7 mouse cellular contexts compared by ENCODE assay signal in the genomic region with DNA sequence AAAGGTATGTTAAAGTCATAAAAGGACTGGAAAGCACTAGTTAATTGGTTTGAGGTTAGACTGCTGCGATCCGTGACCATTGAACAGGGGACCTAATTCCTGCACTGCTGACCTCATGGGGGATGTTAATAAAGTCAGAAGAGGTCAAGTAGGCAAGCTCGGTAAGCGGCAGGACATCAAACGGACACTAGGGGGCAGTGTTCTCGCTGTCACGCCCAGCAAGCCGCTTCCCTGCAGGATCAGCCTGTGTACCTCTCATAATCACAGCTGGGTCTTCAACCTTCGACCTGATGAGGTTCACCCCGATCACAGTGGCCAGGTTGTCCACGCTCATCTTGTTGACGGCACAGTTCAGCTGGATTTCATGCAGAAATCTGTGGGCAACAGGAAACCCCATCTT. TPM values are rescaled to one million over a fixed set of nuclear protein-coding genes. Genes with fewer than 3 reads are reported as not detected.
DNase-seq lines count a peak whose midpoint lies in the region; ATAC-seq and TF ChIP-seq lines count a peak whose summit lies in the region.

No protein-coding gene starts in this region.

- H3K9ac ChIP-seq in midbrain, embryonic 14.5 days (replicated peaks; ENCODE audit: low read length): no peak overlapping the region

- no peaks in the 10 kb centered on the region for H3K4me1 ChIP-seq in midbrain, embryonic 14.5 days (ENCODE audit: control insufficient read depth, insufficient read depth, low read length)
- H3K4me1 ChIP-seq in spleen, adult 2 months (ENCODE audit: control insufficient read depth, insufficient read depth, insufficient read length): no peaks in the 10 kb centered on the region

- WGBS in midbrain, embryonic 14.5 days: 7% methylated on average over 12 of the region's 12 CpGs
- WGBS in spleen, adult 2 months: 50% methylated on average over 12 of the region's 12 CpGs

- peak overlapping the region; percentile 38 for H3K4me2 ChIP-seq in midbrain, embryonic 14.5 days (ENCODE audit: low read length)

- no peaks in the 10 kb centered on the region for H3K9me3 ChIP-seq in midbrain, embryonic 14.5 days (ENCODE audit: control insufficient read depth, low read length)

- DNase-seq in adrenal gland, adult (ENCODE audit: inconsistent age in 2 of 2, low spot score in 1 of 2): peak; percentile 46 to 88
- DNase-seq in cerebellum, postnatal 36 days: peak; percentile 55 to 66
- peak; percentile 40 to 48 for DNase-seq in gastrocnemius, adult 8-10 months (ENCODE audit: low spot score in 2 of 2)
- DNase-seq in induced T-regulatory cell, adult 2 months (ENCODE audit: low read depth): peak; percentile 80
- DNase-seq in left cerebral cortex, postnatal 25 days (ENCODE audit: low spot score in 2 of 2): peak; percentile 37 to 56
- DNase-seq in midbrain, embryonic 14.5 days: peak; percentile 82
- peak; percentile 41 to 54 for DNase-seq in spleen, adult 2 months (ENCODE audit: low read depth in 1 of 2, low spot score in 2 of 2)

- TF ChIP-seq CTCF in spleen, adult 2 months (IDR thresholded peaks at IDR 0.05; ENCODE audit: extremely low read depth, insufficient read depth, insufficient read length, insufficient replicate concordance): peak; percentile 86

- intact Hi-C loops in left cerebral cortex, postnatal 25 days (cut with DNase I): loop anchor here (2.0 kb wide), 1 partner anchor 47 kb away; no protein-coding TSS in a partner anchor

- TF ChIP-seq POLR2A in spleen, adult 2 months (IDR thresholded peaks at IDR 0.05; ENCODE audit: low read depth, low read length): no peak

- no peak overlapping the region for H3K27ac ChIP-seq in midbrain, embryonic 14.5 days (replicated peaks; ENCODE audit: low read depth, low read length)
- H3K27ac ChIP-seq in spleen, adult 2 months (ENCODE audit: insufficient read depth, low read length): no peak overlapping the region

- ATAC-seq in midbrain, embryonic 14.5 days (ENCODE audit: low FRiP score, low TSS enrichment): no peak

- no peaks in the 10 kb centered on the region for H3K36me3 ChIP-seq in midbrain, embryonic 14.5 days (ENCODE audit: control insufficient read depth, insufficient read depth, low read length)
- peaks cover 71% of the 10 kb centered on the region for H3K36me3 ChIP-seq in spleen, adult 2 months (ENCODE audit: control insufficient read depth, insufficient read depth, low read length)

- H3K27me3 ChIP-seq in midbrain, embryonic 14.5 days (ENCODE audit: control insufficient read depth, insufficient read depth, low read length): no peaks in the 10 kb centered on the region
- H3K27me3 ChIP-seq in spleen, adult 2 months (ENCODE audit: control insufficient read depth, insufficient read depth, low read length): no peaks in the 10 kb centered on the region

- no peak overlapping the region for H3K4me3 ChIP-seq in midbrain, embryonic 14.5 days (replicated peaks; ENCODE audit: low read depth, low read length)
- no peak overlapping the region for H3K4me3 ChIP-seq in spleen, adult 2 months (ENCODE audit: extremely low read depth, insufficient read depth, insufficient read length)

RNA-seq across cellular contexts. Expression of gene Bmp10, which starts 37.4 kb away (rescaled TPM):
- not detected for total RNA-seq in gastrocnemius, adult 8-10 months (2022)
- total RNA-seq in left cerebral cortex, postnatal 25 days (2021): not detected
- not detected in 2 replicates for polyA plus RNA-seq in midbrain, embryonic 14.5 days (2014; fragmentation: Nextera tagmentation; extraction: Ambion mirVana)
- not detected in 2 replicates for polyA plus RNA-seq in spleen, adult 2 months (2012; rRNA removed)
